Mouse (Mus musculus) hindbrain, embryonic 13.5 days (tissue): Measurements from ENCODE around the gene Cd81. TPM values are rescaled to one million over a fixed set of nuclear protein-coding genes. Genes with fewer than 3 reads are reported as not detected.

ENCODE experiments used
- ATAC-seq: fragments of 200-750 bp; cut with Nextera tagmentation; 2 replicates; pipeline ENCODE4 v1.8.0; 2017; ENCODE audit warnings: moderate TSS enrichment; ENCODE audit not compliant: low FRiP score
- H3K27ac ChIP-seq: fragments of 300-500 bp; sonication (generic); 2 replicates; pipeline ENCODE4 v1.5.1; 2015; ENCODE audit warnings: inconsistent platforms, mild to moderate bottlenecking, moderate library complexity
- H3K27me3 ChIP-seq: fragments of 300-500 bp; sonication (generic); 2 replicates; pipeline ENCODE4 v1.6.1; 2015; ENCODE audit warnings: mild to moderate bottlenecking, inconsistent platforms
- H3K36me3 ChIP-seq: fragments of 300-500 bp; sonication (generic); 2 replicates; pipeline ENCODE4 v1.6.1; 2015; ENCODE audit warnings: mild to moderate bottlenecking, inconsistent platforms
- H3K4me1 ChIP-seq: fragments of 300-500 bp; sonication (generic); replicated peaks from 2 replicates; pipeline ENCODE4 v1.6.1; 2015; ENCODE audit warnings: inconsistent platforms
- H3K4me2 ChIP-seq: fragments of 300-500 bp; sonication (generic); 2 replicates; pipeline ENCODE4 v1.6.1; 2015; ENCODE audit warnings: inconsistent platforms, mild to moderate bottlenecking, moderate library complexity
- H3K4me3 ChIP-seq: fragments of 300-500 bp; sonication (generic); 2 replicates; pipeline ENCODE4 v1.5.1; 2015; ENCODE audit warnings: mild to moderate bottlenecking, inconsistent platforms
- H3K9ac ChIP-seq: fragments of 300-500 bp; sonication (generic); 2 replicates; pipeline ENCODE4 v1.6.1; 2015; ENCODE audit warnings: mild to moderate bottlenecking, inconsistent platforms
- H3K9me3 ChIP-seq: fragments of 300-500 bp; sonication (generic); 2 replicates; pipeline ENCODE4 v1.6.1; 2016; ENCODE audit warnings: inconsistent platforms
- WGBS: fragments of 180-500 bp; shearing (Covaris S2); methylation state at CpG from one replicate; pipeline ENCODE4 v1.1.7; 2015; 5-methylcytosine and 5-hydroxymethylcytosine counted together
- polyA plus RNA-seq: library from polyadenylated mRNA; unstranded; fragments of >200 nt; fragmentation: Nextera tagmentation; extraction: Ambion mirVana; gene quantifications from 2 replicates; pipeline ENCODE4 v1.2.1, GENCODE M21; 2015

Cd81 gene
- polyA plus RNA-seq, 1 experiment from 2014 or later: 322 TPM

DNA sequence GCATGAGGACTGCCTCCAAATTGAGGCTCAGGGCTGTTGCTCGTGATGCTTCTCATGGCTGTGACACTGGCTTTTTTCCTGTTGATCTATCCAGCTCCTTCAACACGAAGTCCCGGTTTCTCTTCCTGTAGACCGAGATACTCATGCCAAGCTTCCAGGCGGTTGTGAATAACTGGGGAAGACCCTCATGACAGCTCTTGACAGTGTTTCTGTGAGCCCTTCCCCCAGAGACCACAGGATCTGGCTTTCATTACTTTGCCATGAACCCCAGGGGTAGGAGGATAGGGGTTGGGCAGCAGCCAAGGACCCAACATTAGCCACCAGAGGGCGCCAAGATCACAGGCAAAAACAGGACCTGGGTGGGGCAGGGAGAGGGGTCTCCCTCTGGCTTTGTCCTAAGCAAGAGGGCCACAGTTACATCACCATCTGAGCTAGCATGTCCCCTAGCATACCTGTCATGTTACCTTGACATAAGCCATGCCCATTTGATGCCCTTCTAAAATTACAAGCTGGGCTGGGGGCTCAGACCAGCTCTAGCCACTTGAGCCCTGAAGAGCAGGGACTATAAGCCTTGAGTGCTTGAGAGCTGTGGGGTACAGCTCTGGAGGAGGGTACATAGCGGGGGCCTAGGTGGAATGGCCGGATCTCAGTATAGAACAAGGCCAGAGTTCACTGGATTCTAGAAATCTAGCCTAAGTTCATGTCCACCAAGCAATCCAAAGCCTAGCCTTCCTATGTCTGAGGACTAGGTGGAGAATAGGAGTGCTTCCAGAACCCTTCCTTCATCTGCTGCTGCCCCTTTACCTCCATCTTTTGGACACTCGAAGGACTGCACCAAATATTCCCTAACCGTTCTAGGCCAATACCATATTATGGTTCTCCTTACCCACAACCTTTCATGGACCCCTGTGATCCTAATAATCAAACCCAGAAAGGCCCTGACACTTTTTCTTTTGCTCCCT lies 42.3 kb downstream of the Cd81 start, which contains the start of gene Trpm5:
Gene Trpm5 (minus strand): TSS at position 51 of the 962 bp plus-strand sequence.
- Histone ChIP-seq H3K9ac (no peak within 1 kb of the TSS), H3K36me3 (no peaks in the 10 kb centered on the region), H3K9me3 (no peaks in the 10 kb centered on the region), H3K4me3 (no peak within 1 kb of the TSS), H3K27me3 (peaks cover 3% of the 10 kb centered on the region; the same call in 1 of the 2 replicates), H3K27ac (no peak within 1 kb of the TSS), H3K4me2 (no peak within 1 kb of the TSS), H3K4me1 (no peaks in the 10 kb centered on the region)
- WGBS: 53% methylated on average over 10 of the region's 10 CpGs
- ATAC-seq: no peak

DNA sequence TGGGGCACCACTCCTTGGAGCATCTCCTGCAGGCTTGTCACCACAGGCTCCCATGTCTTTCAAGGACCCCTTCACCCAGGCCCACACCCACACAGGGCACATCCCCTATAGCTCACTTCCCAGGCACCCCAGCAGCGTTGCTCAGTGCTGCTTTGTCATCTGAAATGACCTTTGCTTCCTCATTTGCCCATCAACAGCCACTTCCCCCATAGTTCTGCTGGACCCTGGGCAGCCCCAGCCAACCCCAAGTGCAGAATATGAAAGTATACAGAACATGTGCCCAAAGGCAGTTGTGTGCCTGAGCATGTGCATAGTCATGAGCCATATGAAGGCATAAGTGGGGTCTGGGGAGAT lies 43.0 kb downstream of the Cd81 start:
- 45% methylated on average over 1 of the region's 1 CpGs for WGBS
- no peak overlapping the region for H3K4me3 ChIP-seq
- ATAC-seq: no peak
- no peaks in the 10 kb centered on the region for H3K36me3 ChIP-seq
- no peak overlapping the region for H3K4me2 ChIP-seq
- no peak overlapping the region for H3K9ac ChIP-seq
- no peak overlapping the region for H3K27ac ChIP-seq
- no peaks in the 10 kb centered on the region; the same call in 1 of the 2 replicates for H3K27me3 ChIP-seq
- H3K4me1 ChIP-seq: no peaks in the 10 kb centered on the region
- no peaks in the 10 kb centered on the region for H3K9me3 ChIP-seq

DNA sequence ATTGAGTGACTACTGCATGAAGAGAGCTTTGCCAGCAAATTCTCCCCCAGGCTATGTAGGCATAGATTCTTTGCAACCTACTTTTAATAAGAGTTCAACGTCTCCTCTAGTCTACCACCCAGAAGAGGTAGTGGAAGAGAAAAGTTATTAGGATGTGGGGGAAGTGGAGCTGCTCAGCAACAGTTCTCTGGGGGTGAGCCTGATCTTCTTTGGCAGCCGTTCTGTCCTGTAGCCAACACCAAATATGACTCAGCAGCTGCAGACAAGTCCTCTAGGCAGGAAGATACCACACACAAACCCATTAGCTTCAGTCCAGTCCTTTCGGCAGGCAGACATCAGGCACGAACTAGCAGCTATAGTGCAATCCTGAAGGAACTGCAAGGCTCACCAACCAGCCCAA lies 48.2 kb downstream of the Cd81 start:
- 80% methylated on average over 4 of the region's 4 CpGs for whole genome bisulfite sequencing
- H3K9ac ChIP-seq: no peak overlapping the region
- no peaks in the 10 kb centered on the region for H3K4me1 ChIP-seq
- peaks cover 17% of the 10 kb centered on the region for H3K27me3 ChIP-seq
- H3K4me3 ChIP-seq: no peak overlapping the region
- no peak overlapping the region for H3K27ac ChIP-seq
- H3K4me2 ChIP-seq: no peak overlapping the region
- H3K36me3 ChIP-seq: no peaks in the 10 kb centered on the region
- no peaks in the 10 kb centered on the region for H3K9me3 ChIP-seq
- ATAC-seq: no peak

DNA sequence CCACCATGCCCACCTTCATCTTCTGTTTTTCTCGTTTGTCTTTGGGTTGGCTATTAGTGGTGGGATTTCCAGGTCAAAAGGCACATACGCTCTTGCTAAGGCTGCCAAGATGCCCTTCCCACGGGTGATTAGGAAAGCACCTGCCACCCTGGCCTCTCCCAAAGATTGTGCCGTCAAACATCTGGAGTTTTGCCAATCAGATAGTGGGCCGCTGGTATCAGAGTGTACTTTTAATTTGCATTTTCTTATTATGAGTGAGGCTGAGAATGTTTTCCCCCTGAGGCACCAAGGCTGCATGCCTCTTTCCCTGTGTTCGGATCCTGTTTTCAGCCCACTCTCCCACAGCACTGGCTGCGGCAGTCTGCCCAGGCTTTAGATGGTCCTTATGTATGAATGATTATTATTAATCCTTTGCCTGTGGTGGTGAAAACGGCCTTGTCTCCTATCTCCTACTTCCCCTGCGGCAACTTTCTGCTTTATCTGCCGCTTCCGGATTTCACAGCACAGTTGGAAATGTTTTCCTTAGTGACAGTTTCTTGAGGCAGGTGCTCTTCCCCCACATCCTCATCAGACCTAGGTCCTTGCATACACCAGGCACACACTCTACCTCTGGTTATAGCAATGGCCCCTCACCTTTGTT lies 52.8 kb downstream of the Cd81 start:
- Histone ChIP-seq H3K9me3 (no peaks in the 10 kb centered on the region), H3K36me3 (no peaks in the 10 kb centered on the region), H3K4me3 (no peak overlapping the region), H3K27ac (no peak overlapping the region), H3K27me3 (peaks cover 64% of the 10 kb centered on the region), H3K9ac (no peak overlapping the region), H3K4me1 (peaks cover 9% of the 10 kb centered on the region), H3K4me2 (no peak overlapping the region)
- no peak for ATAC-seq
- 71% methylated on average over 11 of the region's 11 CpGs for WGBS

GRCm38 (mm10) chr7:143106062-143106461 lies 53.5 kb downstream of the Cd81 start, which contains the start of gene Kcnq1:
TSS of gene Kcnq1 (plus strand) at chr7:143106362.
- Histone ChIP-seq H3K9me3 (no peaks in the 10 kb centered on the region), H3K4me2 (peak within 1 kb of the TSS; percentile 54), H3K4me1 (peaks cover 9% of the 10 kb centered on the region), H3K27ac (no peak within 1 kb of the TSS), H3K4me3 (peak within 1 kb of the TSS; percentile 32), H3K27me3 (peaks cover 67% of the 10 kb centered on the region), H3K36me3 (no peaks in the 10 kb centered on the region), H3K9ac (no peak within 1 kb of the TSS)
- ATAC-seq: no peak
- 68% methylated on average over 4 of the region's 4 CpGs for WGBS

- WGBS: 11% methylated on average over 42 of the region's 57 CpGs
- H3K27ac ChIP-seq: no peak overlapping the region
- peak overlapping the region; percentile 32 for H3K4me3 ChIP-seq
- peaks cover 9% of the 10 kb centered on the region for H3K4me1 ChIP-seq
- H3K9ac ChIP-seq: no peak overlapping the region
- no peak for ATAC-seq
- no peaks in the 10 kb centered on the region for H3K9me3 ChIP-seq
- no peaks in the 10 kb centered on the region for H3K36me3 ChIP-seq
- peak overlapping the region; percentile 54 for H3K4me2 ChIP-seq
- H3K27me3 ChIP-seq: peaks cover 71% of the 10 kb centered on the region
These were observed 54.3 kb downstream of the Cd81 start for GRCm38 (mm10) chr7:143106672-143107465.

- Histone ChIP-seq H3K9ac (no peak overlapping the region), H3K27ac (no peak overlapping the region), H3K4me3 (no peak overlapping the region), H3K9me3 (no peaks in the 10 kb centered on the region), H3K4me2 (no peak overlapping the region), H3K4me1 (peaks cover 9% of the 10 kb centered on the region), H3K27me3 (peaks cover 72% of the 10 kb centered on the region), H3K36me3 (no peaks in the 10 kb centered on the region)
- ATAC-seq: no peak
- 44% methylated on average over 5 of the region's 5 CpGs for WGBS
These were observed 55.7 kb downstream of the Cd81 start for GRCm38 (mm10) chr7:143108200-143108599.

GRCm38 (mm10) chr7:143108996-143109660 lies 56.6 kb downstream of the Cd81 start:
- Histone ChIP-seq H3K9me3 (no peaks in the 10 kb centered on the region), H3K36me3 (no peaks in the 10 kb centered on the region), H3K9ac (no peak overlapping the region), H3K27me3 (peaks cover 67% of the 10 kb centered on the region), H3K4me1 (peaks cover 9% of the 10 kb centered on the region), H3K27ac (no peak overlapping the region), H3K4me2 (no peak overlapping the region), H3K4me3 (no peak overlapping the region)
- ATAC-seq: no peak
- WGBS: 35% methylated on average over 3 of the region's 3 CpGs

DNA sequence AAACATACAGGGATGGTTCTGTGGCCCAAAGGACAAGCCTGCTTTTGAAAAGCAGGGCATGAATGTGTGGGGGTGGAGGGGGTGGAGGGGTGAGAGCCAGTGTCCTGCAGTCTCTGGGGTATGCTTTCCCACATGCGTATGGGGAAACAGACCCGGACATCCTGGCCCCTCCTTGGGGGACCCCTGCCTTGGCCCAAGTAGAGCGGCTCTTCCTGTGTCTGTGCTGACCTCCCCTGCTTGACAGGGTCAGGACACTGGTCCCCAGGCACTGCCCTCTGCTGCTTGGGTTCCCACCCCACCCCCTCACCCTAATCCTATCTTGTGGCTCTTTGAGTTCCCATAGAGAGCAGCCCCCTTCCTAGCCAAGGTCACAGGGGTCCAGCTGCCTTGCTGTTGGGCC lies 57.2 kb downstream of the Cd81 start:
- Histone ChIP-seq H3K4me3 (no peak overlapping the region), H3K27me3 (peaks cover 65% of the 10 kb centered on the region), H3K36me3 (no peaks in the 10 kb centered on the region), H3K4me1 (peaks cover 9% of the 10 kb centered on the region), H3K9ac (no peak overlapping the region), H3K9me3 (no peaks in the 10 kb centered on the region), H3K27ac (no peak overlapping the region), H3K4me2 (no peak overlapping the region)
- ATAC-seq: no peak
- WGBS: 61% methylated on average over 3 of the region's 3 CpGs

DNA sequence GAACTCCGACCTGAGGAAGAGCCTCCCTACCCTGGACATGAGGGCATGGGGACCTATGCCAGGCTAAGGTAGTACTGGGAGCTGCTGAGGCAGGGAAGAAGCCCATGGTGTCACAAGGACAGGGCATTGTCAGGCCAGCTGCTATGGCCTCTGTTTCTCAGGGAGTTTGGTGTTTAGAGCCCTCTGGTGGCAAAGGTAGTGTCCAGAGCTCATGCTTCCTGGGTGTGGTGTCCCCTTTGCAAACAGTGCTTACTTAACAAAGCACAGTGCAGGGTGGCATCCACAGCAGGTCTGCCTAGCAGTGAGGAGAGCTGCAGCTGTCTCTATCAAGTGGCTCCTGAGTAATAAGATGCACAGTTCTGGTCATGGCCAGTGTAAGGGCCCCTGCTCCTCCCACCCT lies 58.3 kb downstream of the Cd81 start:
- H3K36me3 ChIP-seq: no peaks in the 10 kb centered on the region
- H3K4me3 ChIP-seq: no peak overlapping the region
- peaks cover 54% of the 10 kb centered on the region for H3K27me3 ChIP-seq
- no peaks in the 10 kb centered on the region for H3K9me3 ChIP-seq
- H3K4me2 ChIP-seq: no peak overlapping the region
- no peak overlapping the region for H3K9ac ChIP-seq
- ATAC-seq: no peak
- H3K27ac ChIP-seq: no peak overlapping the region
- peaks cover 9% of the 10 kb centered on the region for H3K4me1 ChIP-seq
- WGBS: 78% methylated on average over 1 of the region's 1 CpGs

- Histone ChIP-seq H3K4me1 (peaks cover 9% of the 10 kb centered on the region), H3K27ac (no peak overlapping the region), H3K9me3 (no peaks in the 10 kb centered on the region), H3K4me3 (no peak overlapping the region), H3K36me3 (no peaks in the 10 kb centered on the region), H3K27me3 (peaks cover 45% of the 10 kb centered on the region), H3K4me2 (no peak overlapping the region), H3K9ac (no peak overlapping the region)
- ATAC-seq: no peak
- 75% methylated on average over 4 of the region's 4 CpGs for WGBS
These were observed 59.2 kb downstream of the Cd81 start for GRCm38 (mm10) chr7:143111719-143112118.

DNA sequence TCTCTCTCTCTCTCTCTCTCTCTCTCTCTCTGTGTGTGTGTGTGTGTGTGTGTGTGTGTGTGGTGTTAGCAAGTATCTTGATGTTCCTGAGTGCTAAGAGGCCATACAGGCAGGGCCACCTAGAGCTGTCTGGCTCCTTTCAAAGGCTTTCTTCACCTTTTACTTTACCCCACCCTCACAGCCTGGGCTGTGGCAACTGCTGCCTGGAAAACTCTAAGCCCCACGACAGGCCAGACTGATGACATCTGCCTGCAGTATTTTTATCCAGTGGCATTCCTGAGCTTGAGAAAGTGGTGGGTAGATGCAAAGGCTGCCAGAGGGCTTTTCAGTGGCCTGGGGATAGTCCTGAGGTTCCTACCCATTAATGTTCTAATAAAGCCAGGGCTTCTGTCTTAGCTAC lies 59.9 kb downstream of the Cd81 start:
- Histone ChIP-seq H3K27me3 (peaks cover 38% of the 10 kb centered on the region), H3K9ac (no peak overlapping the region), H3K36me3 (no peaks in the 10 kb centered on the region), H3K4me2 (no peak overlapping the region), H3K4me3 (no peak overlapping the region), H3K27ac (no peak overlapping the region), H3K9me3 (no peaks in the 10 kb centered on the region), H3K4me1 (peaks cover 2% of the 10 kb centered on the region)
- ATAC-seq: no peak
- 45% methylated on average over 1 of the region's 1 CpGs for WGBS
